Mouse (Mus musculus): ENCODE data around the gene Hrasls5. TPM values are rescaled to one million over a fixed set of nuclear protein-coding genes. Genes with fewer than 3 reads are reported as not detected.

Hrasls5 gene
- not detected in 2 replicates for polyA plus RNA-seq (2016; fragmentation: Nextera tagmentation; extraction: Ambion mirVana)

GRCm38 (mm10) chr19:7611942-7612757 is at the start of gene Hrasls5:
Gene Hrasls5, plus strand, starts transcription at chr19:7612541.
- Histone ChIP-seq H3K4me1 (replicated peaks) (peaks cover 10% of the 10 kb centered on the region), H3K4me2 (peak within 1 kb of the TSS; percentile 85), H3K27me3 (replicated peaks) (peaks cover 49% of the 10 kb centered on the region), H3K27ac (ENCODE audit: poor library complexity, severe bottlenecking) (no peak within 1 kb of the TSS), H3K36me3 (no peaks in the 10 kb centered on the region), H3K9ac (peak within 1 kb of the TSS; percentile 51), H3K9me3 (replicated peaks) (no peaks in the 10 kb centered on the region), H3K4me3 (peak within 1 kb of the TSS; percentile 44)
- peak; percentile 36; the same call in 1 of the 2 replicates for ATAC-seq (ENCODE audit: insufficient number of reproducible peaks, low FRiP score)
- WGBS: 3% methylated on average over 54 of the region's 54 CpGs

- Histone ChIP-seq H3K4me1 (replicated peaks) (peaks cover 29% of the 10 kb centered on the region), H3K4me3 (no peak overlapping the region), H3K27ac (ENCODE audit: poor library complexity, severe bottlenecking) (no peak overlapping the region), H3K9ac (no peak overlapping the region), H3K4me2 (no peak overlapping the region), H3K9me3 (replicated peaks) (no peaks in the 10 kb centered on the region), H3K27me3 (replicated peaks) (no peaks in the 10 kb centered on the region), H3K36me3 (peaks cover 8% of the 10 kb centered on the region)
- 75% methylated on average over 10 of the region's 10 CpGs for WGBS
- no peak for ATAC-seq (ENCODE audit: insufficient number of reproducible peaks, low FRiP score)
Measured at GRCm38 (mm10) chr19:7562601-7563129, 49.7 kb upstream of the Hrasls5 start.

GRCm38 (mm10) chr19:7563676-7564075 is 48.7 kb upstream of the Hrasls5 start:
- Histone ChIP-seq H3K4me1 (replicated peaks) (peaks cover 30% of the 10 kb centered on the region), H3K4me2 (no peak overlapping the region), H3K27me3 (replicated peaks) (no peaks in the 10 kb centered on the region), H3K27ac (ENCODE audit: poor library complexity, severe bottlenecking) (no peak overlapping the region), H3K36me3 (peaks cover 8% of the 10 kb centered on the region), H3K9ac (no peak overlapping the region), H3K9me3 (replicated peaks) (no peaks in the 10 kb centered on the region), H3K4me3 (no peak overlapping the region)
- ATAC-seq (ENCODE audit: insufficient number of reproducible peaks, low FRiP score): no peak
- WGBS: 77% methylated on average over 2 of the region's 2 CpGs

- H3K27ac ChIP-seq (ENCODE audit: poor library complexity, severe bottlenecking): no peak overlapping the region
- no peaks in the 10 kb centered on the region for H3K27me3 ChIP-seq (replicated peaks)
- H3K9me3 ChIP-seq (replicated peaks): no peaks in the 10 kb centered on the region
- H3K4me1 ChIP-seq (replicated peaks): peaks cover 25% of the 10 kb centered on the region
- H3K4me2 ChIP-seq: no peak overlapping the region
- H3K4me3 ChIP-seq: no peak overlapping the region
- no peak overlapping the region for H3K9ac ChIP-seq
- ATAC-seq (ENCODE audit: insufficient number of reproducible peaks, low FRiP score): no peak
- H3K36me3 ChIP-seq: peaks cover 5% of the 10 kb centered on the region
- WGBS: 73% methylated on average over 1 of the region's 1 CpGs
Measured at GRCm38 (mm10) chr19:7564457-7564856, 47.9 kb upstream of the Hrasls5 start.

GRCm38 (mm10) chr19:7566826-7567225 is 45.5 kb upstream of the Hrasls5 start:
- Histone ChIP-seq H3K4me1 (replicated peaks) (peaks cover 16% of the 10 kb centered on the region), H3K36me3 (no peaks in the 10 kb centered on the region), H3K27me3 (replicated peaks) (no peaks in the 10 kb centered on the region), H3K9ac (no peak overlapping the region), H3K9me3 (replicated peaks) (no peaks in the 10 kb centered on the region), H3K27ac (ENCODE audit: poor library complexity, severe bottlenecking) (no peak overlapping the region), H3K4me3 (no peak overlapping the region), H3K4me2 (no peak overlapping the region)
- ATAC-seq (ENCODE audit: insufficient number of reproducible peaks, low FRiP score): no peak
- 77% methylated on average over 3 of the region's 3 CpGs for WGBS

- WGBS: 38% methylated on average over 3 of the region's 3 CpGs
- Histone ChIP-seq H3K27me3 (replicated peaks) (no peaks in the 10 kb centered on the region), H3K4me2 (no peak overlapping the region)
Measured at GRCm38 (mm10) chr19:7568364-7568763, 44.0 kb upstream of the Hrasls5 start.

GRCm38 (mm10) chr19:7569650-7570049 is 42.7 kb upstream of the Hrasls5 start:
- Histone ChIP-seq H3K4me1 (replicated peaks) (peaks cover 11% of the 10 kb centered on the region), H3K9ac (no peak overlapping the region), H3K4me2 (no peak overlapping the region), H3K36me3 (no peaks in the 10 kb centered on the region), H3K4me3 (no peak overlapping the region), H3K27me3 (replicated peaks) (no peaks in the 10 kb centered on the region), H3K27ac (ENCODE audit: poor library complexity, severe bottlenecking) (no peak overlapping the region), H3K9me3 (replicated peaks) (no peaks in the 10 kb centered on the region)
- 78% methylated on average over 5 of the region's 5 CpGs for WGBS
- ATAC-seq (ENCODE audit: insufficient number of reproducible peaks, low FRiP score): no peak

More at GRCm38 (mm10) chr19:7568364-7568763, 44.0 kb upstream of the Hrasls5 start:
- Histone ChIP-seq H3K4me3 (no peak overlapping the region), H3K4me1 (replicated peaks) (peaks cover 11% of the 10 kb centered on the region), H3K36me3 (no peaks in the 10 kb centered on the region), H3K9me3 (replicated peaks) (no peaks in the 10 kb centered on the region), H3K27ac (ENCODE audit: poor library complexity, severe bottlenecking) (no peak overlapping the region), H3K9ac (no peak overlapping the region)
- no peak for ATAC-seq (ENCODE audit: insufficient number of reproducible peaks, low FRiP score)

GRCm38 (mm10) chr19:7576180-7576579 is 36.2 kb upstream of the Hrasls5 start:
- H3K36me3 ChIP-seq: peaks cover 34% of the 10 kb centered on the region
- no peak overlapping the region for H3K4me3 ChIP-seq
- no peaks in the 10 kb centered on the region for H3K27me3 ChIP-seq (replicated peaks)
- no peak overlapping the region for H3K9ac ChIP-seq
- H3K4me1 ChIP-seq (replicated peaks): peaks cover 7% of the 10 kb centered on the region; the same call in 1 of the 2 replicates
- WGBS: 91% methylated on average over 1 of the region's 1 CpGs
- no peak overlapping the region for H3K4me2 ChIP-seq
- no peaks in the 10 kb centered on the region for H3K9me3 ChIP-seq (replicated peaks)
- no peak for ATAC-seq (ENCODE audit: insufficient number of reproducible peaks, low FRiP score)
- H3K27ac ChIP-seq (ENCODE audit: poor library complexity, severe bottlenecking): no peak overlapping the region

- Histone ChIP-seq H3K27ac (ENCODE audit: poor library complexity, severe bottlenecking) (no peak overlapping the region), H3K4me2 (no peak overlapping the region), H3K9me3 (replicated peaks) (no peaks in the 10 kb centered on the region), H3K27me3 (replicated peaks) (no peaks in the 10 kb centered on the region), H3K4me3 (no peak overlapping the region), H3K9ac (no peak overlapping the region), H3K4me1 (replicated peaks) (peaks cover 10% of the 10 kb centered on the region), H3K36me3 (peaks cover 34% of the 10 kb centered on the region)
- no peak for ATAC-seq (ENCODE audit: insufficient number of reproducible peaks, low FRiP score)
- WGBS: 83% methylated on average over 3 of the region's 3 CpGs
Measured at GRCm38 (mm10) chr19:7577710-7578109, 34.6 kb upstream of the Hrasls5 start.

GRCm38 (mm10) chr19:7581042-7581441 is 31.3 kb upstream of the Hrasls5 start:
- no peaks in the 10 kb centered on the region for H3K27me3 ChIP-seq (replicated peaks)
- peaks cover 32% of the 10 kb centered on the region for H3K4me1 ChIP-seq (replicated peaks)
- no peak for ATAC-seq (ENCODE audit: insufficient number of reproducible peaks, low FRiP score)
- no peak overlapping the region for H3K27ac ChIP-seq (ENCODE audit: poor library complexity, severe bottlenecking)
- H3K4me3 ChIP-seq: no peak overlapping the region
- H3K9ac ChIP-seq: no peak overlapping the region
- peaks cover 25% of the 10 kb centered on the region for H3K36me3 ChIP-seq
- WGBS: 55% methylated on average over 5 of the region's 5 CpGs
- no peaks in the 10 kb centered on the region for H3K9me3 ChIP-seq (replicated peaks)
- no peak overlapping the region for H3K4me2 ChIP-seq

GRCm38 (mm10) chr19:7583101-7583500 is 29.2 kb upstream of the Hrasls5 start:
- peak overlapping the region; percentile 15; the same call in 1 of the 2 replicates for H3K4me2 ChIP-seq
- no peak overlapping the region for H3K4me3 ChIP-seq
- H3K4me1 ChIP-seq (replicated peaks): peaks cover 33% of the 10 kb centered on the region
- no peak overlapping the region for H3K9ac ChIP-seq
- peaks cover 35% of the 10 kb centered on the region for H3K36me3 ChIP-seq
- peak; percentile 44; the same call in 1 of the 2 replicates for ATAC-seq (ENCODE audit: insufficient number of reproducible peaks, low FRiP score)
- H3K27ac ChIP-seq (ENCODE audit: poor library complexity, severe bottlenecking): 0 out of 2 replicates have a peak overlapping the region, but pooled peaks have one; percentile 37
- WGBS: 26% methylated on average over 7 of the region's 7 CpGs
- H3K27me3 ChIP-seq (replicated peaks): no peaks in the 10 kb centered on the region
- peaks cover 2% of the 10 kb centered on the region for H3K9me3 ChIP-seq (replicated peaks)
